Mouse (Mus musculus) liver, adult 2 months (tissue): ENCODE results near the gene Gsk3a. TPM values are rescaled to one million over a fixed set of nuclear protein-coding genes. Genes with fewer than 3 reads are reported as not detected.

ENCODE experiments used
- DNase-seq: peaks from one replicate; pipeline ENCODE4 v3.0.0-alpha.2; 2011; ENCODE audit warnings: low read depth, low spot score; ENCODE audit errors: extremely low read depth
- H3K27ac ChIP-seq: fragments of 200-500 bp; replicated peaks from 2 replicates; pipeline ENCODE4 v1.5.1; 2012; ENCODE audit warnings: low read depth, mild to moderate bottlenecking, control low read depth, inconsistent platforms, low read length; ENCODE audit not compliant: insufficient read depth
- H3K27me3 ChIP-seq: fragments of 200-500 bp; 2 replicates; pipeline ENCODE4 v1.6.1; 2012; ENCODE audit warnings: mild to moderate bottlenecking, moderate library complexity, low read length, inconsistent platforms; ENCODE audit not compliant: control insufficient read depth, insufficient read depth
- H3K36me3 ChIP-seq: fragments of 200-500 bp; 2 replicates; pipeline ENCODE4 v1.6.1; 2012; ENCODE audit warnings: low read length, inconsistent platforms; ENCODE audit not compliant: control insufficient read depth, insufficient read depth
- H3K4me1 ChIP-seq: fragments of 200-500 bp; 2 replicates; pipeline ENCODE4 v1.6.1; 2011; ENCODE audit warnings: low read length; ENCODE audit not compliant: control insufficient read depth, insufficient read depth
- H3K4me3 ChIP-seq: fragments of 200-500 bp; 2 replicates; pipeline ENCODE4 v1.5.1; 2011; ENCODE audit warnings: low read depth, mild to moderate bottlenecking, control low read depth, low read length, moderate library complexity; ENCODE audit not compliant: insufficient read depth
- H3K79me2 ChIP-seq: fragments of 200-500 bp; 2 replicates; pipeline ENCODE4 v1.6.1; 2012; ENCODE audit warnings: inconsistent platforms, mild to moderate bottlenecking, low read length, moderate library complexity; ENCODE audit not compliant: control insufficient read depth, insufficient read depth
- H3K9ac ChIP-seq: fragments of 200-500 bp; 2 replicates; pipeline ENCODE4 v1.6.1; 2012; ENCODE audit warnings: low read depth, mild to moderate bottlenecking, control low read depth, inconsistent platforms, low read length
- CTCF ChIP-seq: fragments of 200-500 bp; IDR thresholded peaks from 2 replicates; pipeline ENCODE4 v1.5.1; 2011; ENCODE audit warnings: low read depth, low read length, control low read depth
- POLR2A ChIP-seq: fragments of 200-500 bp; IDR thresholded peaks from 2 replicates; pipeline ENCODE4 v1.6.1; 2011; ENCODE audit warnings: low read length, control low read depth; ENCODE audit not compliant: insufficient read depth; ENCODE audit errors: extremely low read depth
- WGBS: fragments of 180-500 bp; shearing (Covaris S2); methylation state at CpG from one replicate; pipeline ENCODE4 v1.1.7; 2018; 5-methylcytosine and 5-hydroxymethylcytosine counted together
- polyA plus RNA-seq: library from polyadenylated mRNA; depleted of rRNA; stranded (reverse); fragments of >200 nt; gene quantifications from 2 replicates; pipeline ENCODE4 v1.2.3, GENCODE M21; 2012
- total RNA-seq: library from RNA; depleted of rRNA; stranded (reverse); fragments of >200 nt; gene quantifications from 2 replicates; pipeline ENCODE4 v1.2.3, GENCODE M21; 2014

Gsk3a gene
- total and polyA plus RNA-seq, 2 experiments = 9.1 to 74.5 TPM

- no peaks in the 10 kb centered on the region for H3K27me3 ChIP-seq
- H3K4me1 ChIP-seq = peaks cover 21% of the 10 kb centered on the region
- 1% methylated on average over 53 of the region's 53 CpGs for WGBS
- peak overlapping the region; percentile 79 for H3K27ac ChIP-seq
- peak; percentile 34 for DNase-seq
- peak overlapping the region; percentile 78 for H3K9ac ChIP-seq
- peak overlapping the region; percentile 70 for H3K4me3 ChIP-seq
- TF ChIP-seq CTCF = no peak
- TF ChIP-seq POLR2A = no peak
- H3K79me2 ChIP-seq = peaks cover 21% of the 10 kb centered on the region; the same call in 1 of the 2 replicates
- peaks cover 5% of the 10 kb centered on the region for H3K36me3 ChIP-seq
These were observed 18.8 kb downstream of the Gsk3a start for GRCm38 (mm10) chr7:25218705-25219415.

DNA sequence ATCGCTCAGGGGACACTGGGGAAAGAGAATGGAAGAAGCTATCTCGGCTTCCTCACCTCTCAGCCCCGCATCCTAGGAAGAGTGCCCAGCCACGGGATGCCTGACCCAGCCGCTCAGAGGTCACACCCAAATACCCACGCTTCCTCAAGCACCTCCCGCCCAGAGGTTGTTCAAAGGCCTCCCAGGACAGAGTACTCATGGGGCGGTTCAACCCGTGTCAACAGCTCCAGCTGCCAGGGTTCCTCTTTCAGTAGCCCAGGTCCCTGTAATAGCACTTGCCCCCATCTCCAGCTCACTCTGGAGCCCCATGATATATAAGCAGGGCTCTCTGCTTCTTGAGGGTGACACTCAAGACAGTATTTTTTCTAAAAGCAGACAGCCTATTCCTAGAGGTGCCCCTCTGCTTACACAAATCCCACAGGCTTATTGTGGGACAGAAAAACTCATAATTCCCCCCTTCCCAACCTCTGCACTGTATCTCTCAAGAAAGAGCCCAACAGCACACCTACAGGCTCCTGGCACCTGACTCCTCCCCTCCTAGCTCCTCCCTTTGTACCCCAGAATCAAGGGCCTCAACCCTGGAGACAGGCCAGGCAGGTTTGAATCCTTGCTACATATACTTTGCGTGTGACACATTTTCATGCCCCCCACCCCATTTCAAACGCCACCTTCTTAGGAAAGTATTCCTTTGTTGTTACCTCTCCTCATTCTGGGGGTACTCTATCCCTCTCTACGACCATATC, 19.8 kb downstream of the Gsk3a start:
- H3K4me1 ChIP-seq = peaks cover 21% of the 10 kb centered on the region
- peaks cover 8% of the 10 kb centered on the region for H3K36me3 ChIP-seq
- H3K4me3 ChIP-seq = no peak overlapping the region
- no peak for TF ChIP-seq CTCF
- TF ChIP-seq POLR2A = no peak
- H3K9ac ChIP-seq = 0 out of 2 replicates have a peak overlapping the region, but pooled peaks have one; percentile 16
- no peaks in the 10 kb centered on the region for H3K27me3 ChIP-seq
- peak overlapping the region; percentile 56 for H3K27ac ChIP-seq
- WGBS = 32% methylated on average over 12 of the region's 12 CpGs
- peak; percentile 82 for DNase-seq
- peaks cover 18% of the 10 kb centered on the region; the same call in 1 of the 2 replicates for H3K79me2 ChIP-seq

GRCm38 (mm10) chr7:25214172-25214571, 23.5 kb downstream of the Gsk3a start:
- Histone ChIP-seq H3K79me2 (peaks cover 12% of the 10 kb centered on the region; the same call in 1 of the 2 replicates), H3K4me1 (peaks cover 6% of the 10 kb centered on the region), H3K36me3 (peaks cover 25% of the 10 kb centered on the region), H3K27me3 (no peaks in the 10 kb centered on the region), H3K9ac (no peak overlapping the region), H3K27ac (no peak overlapping the region), H3K4me3 (no peak overlapping the region)
- no peak for DNase-seq
- 97% methylated on average over 2 of the region's 2 CpGs for WGBS
- TF ChIP-seq CTCF (no peak), POLR2A (no peak)

DNA sequence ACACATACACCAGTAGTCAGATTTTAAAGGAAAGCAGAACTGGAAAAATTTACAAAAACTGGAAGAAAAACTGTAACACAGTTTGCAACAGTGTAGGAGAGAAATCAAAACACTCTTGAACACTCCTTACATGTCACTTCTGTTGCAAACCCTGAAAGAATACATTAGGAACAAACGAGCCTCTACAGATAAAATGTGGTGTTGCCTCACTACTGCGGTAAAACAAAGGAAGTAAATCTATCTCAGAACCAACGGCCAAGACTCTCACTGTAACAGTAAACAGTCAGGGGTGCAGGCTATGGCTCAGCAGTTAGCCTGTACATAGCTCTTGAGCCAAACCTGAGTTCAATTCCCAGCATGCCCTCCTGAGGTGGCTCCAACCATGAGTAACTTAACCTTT, 24.6 kb downstream of the Gsk3a start:
- Histone ChIP-seq H3K4me1 (peaks cover 6% of the 10 kb centered on the region), H3K27me3 (no peaks in the 10 kb centered on the region), H3K9ac (no peak overlapping the region), H3K36me3 (peaks cover 25% of the 10 kb centered on the region), H3K4me3 (no peak overlapping the region), H3K79me2 (peaks cover 5% of the 10 kb centered on the region; the same call in 1 of the 2 replicates), H3K27ac (no peak overlapping the region)
- WGBS = 57% methylated on average over 3 of the region's 3 CpGs
- DNase-seq = no peak
- TF ChIP-seq POLR2A (no peak), CTCF (no peak)

DNA sequence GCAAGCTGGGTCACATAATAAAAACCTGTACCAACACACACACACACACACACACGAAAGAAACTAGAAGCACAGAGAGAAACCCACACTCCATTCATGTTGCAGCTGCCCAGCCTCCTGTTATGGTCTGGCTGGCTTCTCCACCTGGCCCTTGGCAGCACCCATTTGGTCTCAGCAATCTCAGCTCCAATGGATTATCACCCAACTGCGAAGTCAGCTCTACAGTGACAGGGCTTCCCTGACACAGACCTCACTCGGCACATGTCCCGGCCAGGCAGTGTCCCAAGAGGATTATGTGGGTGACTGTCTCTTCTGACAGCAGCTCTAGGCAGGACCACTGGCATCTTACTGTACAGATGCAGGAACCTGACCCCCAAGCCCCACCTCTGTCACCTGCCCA, 27.2 kb downstream of the Gsk3a start:
- Histone ChIP-seq H3K9ac (no peak overlapping the region), H3K4me3 (no peak overlapping the region), H3K4me1 (no peaks in the 10 kb centered on the region), H3K27me3 (no peaks in the 10 kb centered on the region), H3K27ac (no peak overlapping the region), H3K79me2 (peaks cover 5% of the 10 kb centered on the region; the same call in 1 of the 2 replicates), H3K36me3 (peaks cover 33% of the 10 kb centered on the region)
- TF ChIP-seq POLR2A (no peak), CTCF (no peak)
- 90% methylated on average over 4 of the region's 4 CpGs for WGBS
- DNase-seq = no peak
